Mouse (Mus musculus): ENCODE data around the gene Ggt6.

Ggt6 gene

GRCm38 (mm10) chr11:72476074-72476625, 40.8 kb downstream of the Ggt6 start:
- no peak for DNase-seq (ENCODE audit: low read depth, low spot score)

GRCm38 (mm10) chr11:72477182-72477581, 41.9 kb downstream of the Ggt6 start:
- DNase-seq (ENCODE audit: low read depth, low spot score) = no peak

GRCm38 (mm10) chr11:72477653-72478052, 42.3 kb downstream of the Ggt6 start:
- no peak for DNase-seq (ENCODE audit: low read depth, low spot score)

- DNase-seq (ENCODE audit: low read depth, low spot score) = no peak
Measured at GRCm38 (mm10) chr11:72478228-72478627, 42.9 kb downstream of the Ggt6 start.

- no peak for DNase-seq (ENCODE audit: low read depth, low spot score)
Measured at GRCm38 (mm10) chr11:72479499-72479898, 44.2 kb downstream of the Ggt6 start.

GRCm38 (mm10) chr11:72481313-72481712, 46.0 kb downstream of the Ggt6 start:
- no peak for DNase-seq (ENCODE audit: low read depth, low spot score)

- DNase-seq (ENCODE audit: low read depth, low spot score) = no peak
Measured at GRCm38 (mm10) chr11:72481952-72482351, 46.6 kb downstream of the Ggt6 start.

GRCm38 (mm10) chr11:72484549-72484948, 49.2 kb downstream of the Ggt6 start:
- DNase-seq (ENCODE audit: low read depth, low spot score) = no peak

GRCm38 (mm10) chr11:72485157-72485556, 49.8 kb downstream of the Ggt6 start:
- no peak for DNase-seq (ENCODE audit: low read depth, low spot score)

- no peak for DNase-seq (ENCODE audit: low read depth, low spot score)
Measured at GRCm38 (mm10) chr11:72485960-72486359, 50.6 kb downstream of the Ggt6 start.

GRCm38 (mm10) chr11:72487171-72487570, 51.8 kb downstream of the Ggt6 start:
- DNase-seq (ENCODE audit: low read depth, low spot score) = no peak

- DNase-seq (ENCODE audit: low read depth, low spot score) = no peak
Measured at GRCm38 (mm10) chr11:72487739-72488138, 52.4 kb downstream of the Ggt6 start.

Measured in brain, embryonic 18.5 days (tissue).